Mouse (Mus musculus) liver, postnatal 0 days (tissue): ENCODE measurements at regions not wholly inside any gene's neighbourhood (a gene's known extent, or its start where the extent isn't known, plus 50 kb on each side); places are given as distances from the start of the nearest gene placed in this dataset.

Experiments used
- ATAC-seq: fragments of 200-750 bp; cut with Nextera tagmentation; 2 replicates; pipeline ENCODE4 v1.8.0; 2017; ENCODE audit warnings: mild to moderate bottlenecking, moderate library complexity
- DNase-seq: peaks from one replicate; pipeline ENCODE4 v3.0.0-alpha.2; 2016
- H3K27ac ChIP-seq: fragments of 300-500 bp; sonication (generic); 2 replicates; pipeline ENCODE4 v1.5.1; 2014; ENCODE audit warnings: antibody characterized with exemption, moderate library complexity, mild to moderate bottlenecking, low read depth
- H3K27me3 ChIP-seq: fragments of 300-500 bp; sonication (generic); 2 replicates; pipeline ENCODE4 v1.6.1; 2014; ENCODE audit warnings: low read length, control low read depth, mixed read lengths; ENCODE audit not compliant: insufficient read depth
- H3K36me3 ChIP-seq: fragments of 300-500 bp; sonication (generic); replicated peaks from 2 replicates; pipeline ENCODE4 v1.6.1; 2014; ENCODE audit warnings: mild to moderate bottlenecking, control low read depth, low read length, moderate library complexity, mixed read lengths; ENCODE audit not compliant: insufficient read depth
- H3K4me1 ChIP-seq: fragments of 300-500 bp; sonication (generic); 2 replicates; pipeline ENCODE4 v1.6.1; 2014; ENCODE audit warnings: antibody characterized with exemption, mild to moderate bottlenecking, control low read depth; ENCODE audit not compliant: insufficient read depth
- H3K4me2 ChIP-seq: fragments of 300-500 bp; sonication (generic); 2 replicates; pipeline ENCODE4 v1.6.1; 2014; ENCODE audit warnings: low read depth, mild to moderate bottlenecking, low read length, moderate library complexity, mixed read lengths
- H3K4me3 ChIP-seq: fragments of 300-500 bp; sonication (generic); 2 replicates; pipeline ENCODE4 v1.5.1; 2014; ENCODE audit warnings: low read depth, low read length
- H3K9ac ChIP-seq: fragments of 300-500 bp; sonication (generic); replicated peaks from 2 replicates; pipeline ENCODE4 v1.6.1; 2014; ENCODE audit warnings: mild to moderate bottlenecking, moderate library complexity
- H3K9me3 ChIP-seq: fragments of 300-500 bp; sonication (generic); 2 replicates; pipeline ENCODE4 v1.6.1; 2016; ENCODE audit warnings: mild to moderate bottlenecking, control low read depth, low read length, mixed read lengths
- CTCF ChIP-seq: sonication (generic); IDR thresholded peaks from 2 replicates; pipeline ENCODE4 v1.5.1; 2016; ENCODE audit warnings: antibody characterized with exemption, low read depth
- EP300 ChIP-seq: IDR thresholded peaks from 2 replicates; pipeline ENCODE4 v1.6.1; 2016; ENCODE audit warnings: antibody characterized with exemption, low read depth, mild to moderate bottlenecking
- WGBS: fragments of 180-500 bp; shearing (Covaris S2); extraction: QIAGEN DNeasy Blood & Tissue Kit; methylation state at CpG from one replicate; pipeline ENCODE4 v1.1.7; 2014; ENCODE audit not compliant: insufficient replicate concordance; 5-methylcytosine and 5-hydroxymethylcytosine counted together

DNA sequence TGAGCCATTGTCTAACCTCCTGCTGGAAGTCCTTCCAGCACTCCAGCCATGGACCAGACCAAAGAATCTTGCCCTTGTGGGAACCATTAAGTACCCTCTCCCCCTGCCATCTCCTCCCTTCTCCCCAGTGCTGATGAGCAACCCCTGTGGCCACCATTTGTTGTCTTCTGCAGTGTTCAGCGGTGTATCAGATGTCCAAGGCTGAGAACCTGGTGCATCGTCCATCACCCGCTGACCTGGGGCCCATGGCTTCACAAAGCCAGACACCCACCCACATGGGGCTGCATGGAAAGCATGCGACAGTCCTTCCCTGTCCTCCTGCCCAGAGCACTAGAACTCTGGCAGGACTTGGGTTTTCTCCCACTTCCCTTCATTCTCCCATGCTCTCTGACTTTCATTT lies 1596.7 kb downstream of the D3Ertd751e start:
- H3K9ac ChIP-seq, result no peak overlapping the region
- H3K4me2 ChIP-seq, result no peak overlapping the region
- DNase-seq (no peak), ATAC-seq (no peak)
- TF ChIP-seq EP300 (no peak), CTCF (no peak)
- no peaks in the 10 kb centered on the region for H3K36me3 ChIP-seq
- no peaks in the 10 kb centered on the region for H3K27me3 ChIP-seq
- H3K4me1 ChIP-seq, result no peaks in the 10 kb centered on the region
- 87% methylated on average over 4 of the region's 4 CpGs for WGBS
- no peaks in the 10 kb centered on the region for H3K9me3 ChIP-seq
- no peak overlapping the region for H3K27ac ChIP-seq
- no peak overlapping the region for H3K4me3 ChIP-seq

DNA sequence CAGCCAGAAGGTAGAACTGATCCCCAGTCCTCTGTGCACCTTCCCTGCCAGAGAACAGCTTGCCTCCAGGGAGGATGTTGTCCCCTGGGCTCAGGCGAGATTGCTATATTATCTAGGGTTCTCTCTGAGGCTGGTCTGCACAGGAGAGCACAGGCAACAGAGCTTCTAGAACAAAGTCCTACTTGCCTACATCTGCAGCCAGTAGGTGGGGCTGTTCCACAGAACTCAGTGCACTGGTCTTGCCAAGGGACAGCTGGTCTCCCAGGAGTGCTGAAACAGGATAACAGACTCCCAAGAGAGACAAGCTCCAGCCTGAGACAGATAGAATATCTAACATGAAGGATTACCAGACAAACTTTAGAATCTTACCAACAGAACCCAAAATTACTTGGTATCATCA lies 1600.5 kb downstream of the D3Ertd751e start:
- no peak overlapping the region for H3K4me2 ChIP-seq
- no peaks in the 10 kb centered on the region for H3K4me1 ChIP-seq
- no peaks in the 10 kb centered on the region for H3K9me3 ChIP-seq
- WGBS, result 67% methylated on average over 1 of the region's 1 CpGs
- H3K27ac ChIP-seq, result no peak overlapping the region
- H3K36me3 ChIP-seq, result no peaks in the 10 kb centered on the region
- DNase-seq, result no peak
- H3K27me3 ChIP-seq, result no peaks in the 10 kb centered on the region
- ATAC-seq, result no peak
- TF ChIP-seq EP300 (no peak), CTCF (0 out of 2 replicates have a peak, but pooled peaks have one; percentile 5)
- no peak overlapping the region for H3K4me3 ChIP-seq
- H3K9ac ChIP-seq, result no peak overlapping the region

DNA sequence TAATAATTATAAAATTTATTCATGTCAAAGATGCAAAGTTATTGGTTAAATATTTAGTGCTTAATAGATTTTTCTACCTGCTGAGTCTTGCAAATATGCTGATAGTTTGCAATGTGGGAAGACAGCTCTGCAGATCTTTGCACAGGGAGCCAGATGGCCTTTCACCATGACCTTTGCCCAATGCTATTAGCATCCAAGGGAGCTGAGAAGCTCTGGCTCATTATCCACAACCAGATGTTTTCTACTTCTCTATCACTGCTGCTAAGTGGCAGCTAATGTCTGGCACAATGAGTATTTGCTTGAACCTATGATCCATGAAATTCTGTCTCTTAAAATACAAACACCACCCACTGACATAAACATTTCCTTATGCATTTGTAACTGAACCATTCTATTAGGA lies 1610.4 kb downstream of the D3Ertd751e start:
- Histone ChIP-seq H3K36me3 (no peaks in the 10 kb centered on the region), H3K4me2 (no peak overlapping the region), H3K4me1 (no peaks in the 10 kb centered on the region), H3K27me3 (no peaks in the 10 kb centered on the region), H3K4me3 (no peak overlapping the region), H3K27ac (no peak overlapping the region), H3K9ac (no peak overlapping the region), H3K9me3 (no peaks in the 10 kb centered on the region)
- ATAC-seq, result no peak
- TF ChIP-seq EP300, result no peak
- TF ChIP-seq CTCF, result no peak
- no peak for DNase-seq

DNA sequence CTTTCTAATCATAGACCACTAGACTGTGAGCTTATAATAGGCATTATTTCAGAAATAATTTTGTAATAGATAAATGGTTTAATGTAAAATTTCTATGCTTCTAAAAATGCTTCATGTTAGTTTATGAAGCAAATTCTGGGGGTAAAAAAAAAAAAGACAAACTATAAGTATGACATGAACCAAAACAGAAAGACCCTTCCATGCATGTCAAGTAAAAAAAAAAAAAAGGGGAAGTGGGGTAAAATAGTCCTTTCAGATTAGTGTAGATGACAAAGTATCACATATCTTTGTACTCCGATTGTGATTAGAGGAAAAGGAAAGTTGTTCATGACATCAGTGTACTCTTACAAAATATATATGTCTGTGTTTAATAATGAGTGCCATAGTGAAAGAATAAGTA lies 1616.1 kb downstream of the D3Ertd751e start:
- TF ChIP-seq EP300, result no peak
- Histone ChIP-seq H3K36me3 (no peaks in the 10 kb centered on the region), H3K9me3 (no peaks in the 10 kb centered on the region), H3K27ac (no peak overlapping the region), H3K4me2 (no peak overlapping the region), H3K9ac (no peak overlapping the region), H3K4me1 (no peaks in the 10 kb centered on the region), H3K27me3 (no peaks in the 10 kb centered on the region), H3K4me3 (no peak overlapping the region)
- 85% methylated on average over 1 of the region's 1 CpGs for WGBS
- no peak for DNase-seq
- ATAC-seq, result no peak

DNA sequence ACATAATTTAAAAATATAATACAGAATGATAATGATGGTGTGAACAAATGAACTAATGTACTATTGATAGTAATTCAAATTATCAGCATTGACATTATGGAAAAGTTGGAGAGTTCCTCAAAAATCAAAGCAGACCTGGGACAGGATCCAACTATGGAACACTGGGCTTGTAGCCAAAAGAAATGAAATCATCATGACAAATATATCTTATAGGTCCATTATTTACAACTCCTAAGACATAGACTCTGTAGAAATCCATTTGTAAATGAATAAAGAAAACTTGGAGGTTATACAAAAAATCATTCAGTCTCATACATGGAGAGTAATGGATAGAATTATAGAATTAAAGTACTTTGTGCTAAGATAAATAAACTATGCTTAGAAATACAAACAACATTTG lies 1657.5 kb downstream of the D3Ertd751e start:
- TF ChIP-seq EP300 (no peak), CTCF (no peak)
- DNase-seq, result no peak
- no peaks in the 10 kb centered on the region for H3K9me3 ChIP-seq

DNA sequence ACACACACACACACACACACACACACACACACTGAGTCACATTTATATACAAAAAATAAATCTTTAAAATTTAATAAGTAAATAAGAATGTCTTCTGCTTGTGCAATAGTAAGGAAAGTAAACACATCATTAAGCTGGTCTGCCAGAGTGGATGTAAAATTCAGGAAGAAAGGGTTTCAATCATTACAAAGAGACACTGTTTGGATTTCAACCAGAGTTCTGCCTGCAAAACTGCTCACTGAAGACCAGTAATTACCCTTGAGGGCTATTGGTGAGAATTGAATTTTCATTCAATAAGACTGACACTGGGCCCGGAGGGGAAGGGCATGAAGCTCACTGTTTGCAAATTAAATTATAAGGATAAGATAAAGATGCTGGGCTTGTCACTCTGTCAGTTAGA lies 1682.5 kb downstream of the D3Ertd751e start:
- Histone ChIP-seq H3K27ac (no peak overlapping the region), H3K4me2 (no peak overlapping the region), H3K27me3 (no peaks in the 10 kb centered on the region), H3K36me3 (no peaks in the 10 kb centered on the region), H3K4me3 (no peak overlapping the region), H3K9ac (no peak overlapping the region), H3K4me1 (no peaks in the 10 kb centered on the region), H3K9me3 (no peaks in the 10 kb centered on the region)
- no peak for TF ChIP-seq EP300
- no peak for TF ChIP-seq CTCF
- 54% methylated on average over 1 of the region's 1 CpGs for WGBS
- no peak for ATAC-seq
- DNase-seq, result no peak

More for the DNA sequence above, 1657.5 kb downstream of the D3Ertd751e start:
- no peak for ATAC-seq
- H3K27ac ChIP-seq, result no peak overlapping the region
- no peaks in the 10 kb centered on the region for H3K36me3 ChIP-seq
- H3K9ac ChIP-seq, result no peak overlapping the region
- H3K4me3 ChIP-seq, result no peak overlapping the region
- no peaks in the 10 kb centered on the region for H3K27me3 ChIP-seq
- no peaks in the 10 kb centered on the region for H3K4me1 ChIP-seq
- H3K4me2 ChIP-seq, result no peak overlapping the region

DNA sequence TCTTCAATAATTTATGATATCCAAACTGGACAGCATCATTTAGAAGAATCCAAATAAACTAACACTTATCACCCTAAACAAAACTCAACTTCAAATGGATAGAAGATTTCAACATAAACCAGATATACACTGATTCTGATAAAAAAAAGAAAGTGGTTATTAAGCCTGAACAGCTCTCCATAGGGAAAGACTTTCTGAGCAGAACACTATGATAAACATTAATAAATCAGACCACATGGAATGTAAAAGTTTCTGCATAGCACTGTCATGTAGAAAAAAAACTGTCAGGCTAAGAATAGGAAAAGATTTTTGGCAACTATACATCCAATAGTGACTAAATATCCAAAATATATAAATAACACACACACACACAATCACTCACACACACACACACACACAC lies 1684.3 kb downstream of the D3Ertd751e start:
- no peak for ATAC-seq
- Histone ChIP-seq H3K27me3 (no peaks in the 10 kb centered on the region), H3K4me3 (no peak overlapping the region), H3K36me3 (no peaks in the 10 kb centered on the region), H3K9me3 (no peaks in the 10 kb centered on the region), H3K9ac (no peak overlapping the region), H3K4me1 (no peaks in the 10 kb centered on the region), H3K4me2 (no peak overlapping the region), H3K27ac (no peak overlapping the region)
- DNase-seq, result no peak
- TF ChIP-seq CTCF (no peak), EP300 (no peak)
